Mouse (Mus musculus) thymus, postnatal 0 days (tissue): ENCODE data around the gene Dner. TPM values are rescaled to one million over a fixed set of nuclear protein-coding genes. Genes with fewer than 3 reads are reported as not detected.

Experiments used
- DNase-seq: peaks from one replicate; pipeline ENCODE4 v3.0.0-alpha.2; 2015; ENCODE audit warnings: low spot score
- polyA plus RNA-seq: library from polyadenylated mRNA; unstranded; fragments of >200 nt; fragmentation: Nextera tagmentation; extraction: Ambion mirVana; gene quantifications from 2 replicates; pipeline ENCODE4 v1.2.1, GENCODE M21; 2015

Gene Dner
- 0.16 and 0.22 TPM in 2 replicates for polyA plus RNA-seq

DNA sequence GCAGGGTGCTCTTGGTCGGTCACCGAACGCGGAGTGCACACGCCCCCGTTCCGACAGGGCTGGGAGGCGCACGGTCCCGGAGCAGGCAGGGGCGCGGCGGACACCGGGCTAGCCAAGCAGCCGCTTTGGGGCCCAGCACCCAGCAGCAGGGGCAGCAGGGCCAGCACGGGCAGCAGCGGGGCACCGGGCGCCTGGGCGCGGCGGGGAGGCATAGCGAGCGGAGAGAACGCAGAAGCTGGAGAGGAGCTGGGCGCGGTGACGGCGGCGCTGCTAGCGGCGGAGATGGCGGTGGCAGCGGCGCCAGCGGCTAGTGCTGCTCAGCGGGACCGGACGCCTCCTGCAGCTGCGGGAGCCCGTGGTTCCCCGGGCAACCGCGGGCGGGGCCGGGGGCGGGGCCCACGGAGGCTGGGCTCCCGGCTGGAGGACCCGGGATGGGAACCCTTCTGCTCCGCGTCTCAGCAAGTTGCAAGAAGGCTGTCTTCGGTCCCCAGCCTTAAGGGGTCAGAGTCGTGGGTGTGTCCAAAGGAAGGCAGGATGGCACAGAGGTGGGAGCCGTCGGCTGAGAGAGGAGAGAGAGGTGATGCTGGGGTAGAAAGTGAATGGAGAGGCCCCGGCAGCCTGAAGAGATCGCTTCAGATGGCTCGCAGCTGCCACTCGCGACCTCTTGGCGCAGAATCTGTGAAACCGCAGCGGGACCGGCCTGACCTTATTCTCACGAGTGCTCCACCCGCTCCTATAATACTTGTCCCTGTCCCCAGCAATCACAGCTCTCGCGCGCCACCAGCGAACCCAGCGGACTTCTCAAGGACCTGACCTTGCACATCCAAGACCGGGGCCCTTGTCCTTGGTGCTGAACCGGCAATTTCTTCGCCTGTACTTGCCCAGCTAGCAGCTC is at the start of gene Dner:
Gene Dner (minus strand): TSS at position 705 of the 895 bp plus-strand sequence.
- DNase-seq = peak; percentile 47

DNA sequence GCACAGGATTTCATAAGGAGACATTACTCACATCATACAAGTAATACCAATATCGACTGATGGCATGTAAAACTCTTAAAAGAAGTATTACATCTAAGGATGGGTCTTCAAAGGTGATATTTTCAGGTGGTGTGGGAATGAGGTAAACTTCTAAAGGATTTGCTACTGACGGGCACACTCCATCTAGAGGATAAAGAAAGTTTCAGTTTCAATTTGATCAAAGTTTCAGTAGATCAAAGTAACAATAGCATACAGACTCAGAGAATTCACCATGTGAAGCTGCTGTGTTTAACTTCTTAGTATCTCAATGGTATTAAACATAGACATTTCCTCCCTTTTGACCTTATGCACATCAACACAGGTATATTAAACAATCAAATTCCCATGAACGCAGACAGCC is 46.1 kb upstream of the Dner start:
- DNase-seq = no peak

GRCm38 (mm10) chr1:84740080-84740479 is 44.1 kb upstream of the Dner start:
- DNase-seq = no peak

DNA sequence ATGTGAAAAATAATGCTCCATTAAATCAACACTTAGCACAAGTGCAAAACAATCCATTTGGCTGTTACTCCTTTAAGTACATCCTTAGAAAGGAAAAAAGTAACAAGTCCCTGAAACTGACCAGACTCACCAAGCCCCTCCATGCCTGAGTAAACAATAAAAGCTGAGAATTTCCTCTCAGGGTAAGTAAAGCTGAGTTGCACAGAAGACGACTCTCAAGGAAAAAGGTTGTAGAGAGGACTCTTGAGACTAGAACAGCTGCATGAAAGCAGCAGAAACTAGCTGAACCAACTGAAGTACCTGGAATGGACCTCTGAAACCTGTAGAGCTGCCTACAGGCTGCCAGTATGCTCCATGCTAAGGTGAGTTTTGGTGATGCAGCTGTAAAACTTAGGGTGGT is 41.1 kb upstream of the Dner start:
- DNase-seq = no peak

DNA sequence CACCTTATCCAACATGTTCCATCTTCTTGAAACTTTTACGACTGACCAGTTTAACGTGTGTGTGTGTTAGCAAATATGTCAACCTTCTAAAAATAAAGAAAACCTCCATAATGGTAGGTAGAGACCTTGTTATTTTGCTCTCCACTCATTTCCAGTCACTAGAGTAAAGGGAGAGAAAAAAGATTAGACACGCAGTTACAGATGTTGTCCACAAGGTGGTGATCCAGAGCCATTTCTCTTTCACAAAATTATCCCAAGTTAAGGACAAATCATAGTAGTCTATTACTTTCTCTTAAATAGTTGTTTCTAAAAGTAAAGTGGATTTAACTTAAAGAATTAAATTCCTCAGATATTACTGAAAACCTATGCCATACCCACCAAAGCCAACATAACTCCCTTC is 37.8 kb upstream of the Dner start:
- DNase-seq = peak; percentile 21

- DNase-seq = no peak
Measured at GRCm38 (mm10) chr1:84731763-84732162, 35.7 kb upstream of the Dner start.

- no peak for DNase-seq
Measured at GRCm38 (mm10) chr1:84722841-84723240, 26.8 kb upstream of the Dner start.

DNA sequence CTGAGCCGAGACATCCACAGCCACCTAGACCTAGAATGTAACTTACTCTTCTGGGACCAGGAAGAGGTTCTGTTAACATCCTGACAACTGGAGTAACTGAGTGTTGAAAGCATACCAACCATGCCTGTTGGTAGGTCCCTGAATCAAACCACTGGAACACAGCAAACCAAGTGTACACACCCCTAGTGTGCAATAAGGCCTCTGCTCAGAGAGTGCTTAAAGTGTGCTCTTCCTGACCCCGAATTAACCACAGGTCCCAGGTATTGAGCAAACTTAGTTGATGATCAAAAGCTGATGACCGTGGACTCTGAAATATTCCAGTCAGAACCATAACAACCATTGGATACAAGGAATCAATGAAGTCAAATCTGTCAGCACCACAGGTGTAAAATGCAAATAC is 26.4 kb upstream of the Dner start:
- no peak for DNase-seq

DNA sequence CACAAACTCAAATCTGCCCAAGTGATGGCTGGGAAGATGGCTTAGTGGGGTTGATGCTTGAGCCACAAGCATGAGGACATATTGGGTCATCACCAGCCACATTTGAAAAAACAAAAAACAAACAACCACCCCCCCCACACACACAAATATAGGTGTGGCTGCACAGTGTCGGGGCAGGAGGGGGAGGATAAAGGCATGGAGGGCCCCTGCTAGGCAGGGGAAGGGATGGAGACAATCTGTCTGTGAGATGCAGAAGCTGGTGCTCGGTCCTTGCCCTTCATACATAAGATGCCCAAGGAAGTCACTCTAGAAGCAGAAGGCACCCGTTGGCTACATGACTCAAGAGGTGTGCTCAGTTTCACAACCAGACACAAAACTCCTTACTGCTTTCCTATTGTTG is 25.9 kb upstream of the Dner start:
- DNase-seq = no peak

GRCm38 (mm10) chr1:84709810-84710785 is 14.1 kb upstream of the Dner start:
- no peak for DNase-seq

GRCm38 (mm10) chr1:84709406-84709805 is 13.4 kb upstream of the Dner start:
- no peak for DNase-seq

GRCm38 (mm10) chr1:84700254-84700653 is 4.2 kb upstream of the Dner start:
- no peak for DNase-seq

- peak; percentile 29 for DNase-seq
Measured at GRCm38 (mm10) chr1:84697136-84697535, 1.1 kb upstream of the Dner start.

- no peak for DNase-seq
Measured at GRCm38 (mm10) chr1:84694688-84695474, 1.1 kb downstream of the Dner start.

DNA sequence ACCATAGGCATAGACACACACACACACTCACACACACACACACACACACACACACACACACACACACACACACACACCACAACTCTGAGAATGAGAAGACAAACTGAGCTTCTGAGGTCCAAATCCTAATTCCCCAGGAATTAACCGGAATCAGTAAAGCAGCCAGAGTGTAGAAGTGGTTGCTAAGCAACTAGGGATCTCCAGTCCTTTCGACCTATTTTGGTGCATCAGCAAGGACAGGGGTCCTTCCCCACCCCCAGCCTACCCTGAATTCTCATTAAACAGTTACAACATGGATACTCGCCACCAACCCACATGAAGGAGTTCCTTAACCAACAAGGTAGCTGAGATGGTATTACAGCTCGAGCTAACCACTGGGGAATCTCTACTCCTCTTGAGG is 18.1 kb downstream of the Dner start:
- DNase-seq = no peak

- no peak for DNase-seq
Measured at GRCm38 (mm10) chr1:84668100-84668846, 27.7 kb downstream of the Dner start.

DNA sequence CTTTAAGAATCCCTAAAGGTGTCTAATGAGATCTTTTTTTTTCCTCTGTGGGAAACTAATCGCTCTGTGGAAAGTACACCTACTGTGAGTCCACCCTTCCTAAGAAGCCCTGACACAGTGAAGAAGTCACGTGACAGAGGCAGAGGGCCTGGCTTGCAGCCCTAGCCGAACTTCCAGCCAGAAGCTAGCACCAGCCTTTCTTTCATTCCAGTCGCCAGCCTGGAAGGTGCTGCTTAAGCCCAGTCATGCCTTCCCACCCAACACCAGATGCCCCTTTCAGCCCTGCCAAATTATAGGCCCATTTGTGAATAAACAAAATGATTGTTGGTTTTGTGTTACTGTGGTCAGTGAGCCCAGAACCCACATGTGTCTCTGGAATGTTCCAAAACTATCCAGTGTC is 28.4 kb downstream of the Dner start:
- DNase-seq = no peak

GRCm38 (mm10) chr1:84664377-84665118 is 31.5 kb downstream of the Dner start:
- no peak for DNase-seq

DNA sequence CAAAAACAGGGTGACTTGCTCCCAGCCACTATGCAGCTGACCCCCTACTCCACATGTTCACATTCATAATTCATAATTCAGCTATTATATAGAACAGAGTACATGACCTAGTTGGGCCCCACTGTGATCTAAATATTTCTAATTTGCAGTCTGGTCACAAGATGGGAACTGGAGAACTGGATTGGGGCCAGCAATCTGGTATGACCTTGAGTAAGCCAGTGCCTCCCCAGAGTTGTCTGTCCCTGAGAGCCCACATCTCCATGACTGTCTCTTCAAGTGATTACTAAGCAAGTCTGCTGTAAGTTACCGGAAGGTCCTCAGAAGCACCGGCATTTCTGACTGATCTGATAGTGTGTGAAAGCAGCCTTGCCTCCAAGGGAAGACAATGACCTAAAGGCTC is 49.2 kb downstream of the Dner start:
- DNase-seq = no peak

GRCm38 (mm10) chr1:84640463-84640862 is 55.6 kb downstream of the Dner start:
- DNase-seq = no peak
